Mouse (Mus musculus): ENCODE measurements around the gene Nt5m. TPM values are rescaled to one million over a fixed set of nuclear protein-coding genes. Genes with fewer than 3 reads are reported as not detected.
A peak's percentile ranks its signal among the peaks of the same experiment; 100 is the strongest.

The Nt5m gene
- polyA plus RNA-seq, 1 experiment, result 29.4 TPM

GRCm38 (mm10) chr11:59805656-59806055 lies 33.6 kb upstream of the Nt5m start:
- Histone ChIP-seq H3K36me3 (ENCODE audit: control insufficient read depth, insufficient read depth, low read length) (peaks cover 56% of the 10 kb centered on the region), H3K27me3 (ENCODE audit: control insufficient read depth, insufficient read depth, low read length) (no peaks in the 10 kb centered on the region), H3K4me3 (ENCODE audit: low read depth, low read length) (no peak overlapping the region), H3K27ac (ENCODE audit: insufficient read depth, low read depth, low read length) (no peak overlapping the region), H3K4me1 (ENCODE audit: control insufficient read depth, insufficient read depth, insufficient read length, low read length) (peaks cover 6% of the 10 kb centered on the region)
- no peak for TF ChIP-seq POLR2A (IDR thresholded peaks at IDR 0.05; ENCODE audit: low read depth, low read length)
- TF ChIP-seq CTCF (IDR thresholded peaks at IDR 0.05; ENCODE audit: extremely low read depth, insufficient read length, insufficient replicate concordance, low read depth, low read length), result no peak
- WGBS, result 93% methylated on average over 2 of the region's 2 CpGs

- TF ChIP-seq POLR2A (IDR thresholded peaks at IDR 0.05; ENCODE audit: low read depth, low read length) (no peak), CTCF (IDR thresholded peaks at IDR 0.05; ENCODE audit: extremely low read depth, insufficient read length, insufficient replicate concordance, low read depth, low read length) (no peak)
- Histone ChIP-seq H3K4me3 (ENCODE audit: low read depth, low read length) (peak overlapping the region; percentile 26), H3K4me1 (ENCODE audit: control insufficient read depth, insufficient read depth, insufficient read length, low read length) (peaks cover 7% of the 10 kb centered on the region), H3K27me3 (ENCODE audit: control insufficient read depth, insufficient read depth, low read length) (no peaks in the 10 kb centered on the region), H3K36me3 (ENCODE audit: control insufficient read depth, insufficient read depth, low read length) (peaks cover 34% of the 10 kb centered on the region), H3K27ac (ENCODE audit: insufficient read depth, low read depth, low read length) (peak overlapping the region; percentile 1; the same call in 1 of the 2 replicates)
- WGBS, result 62% methylated on average over 14 of the region's 14 CpGs
Observed at GRCm38 (mm10) chr11:59808170-59808960, 30.9 kb upstream of the Nt5m start.

- TF ChIP-seq POLR2A (IDR thresholded peaks at IDR 0.05; ENCODE audit: low read depth, low read length) (no peak), CTCF (IDR thresholded peaks at IDR 0.05; ENCODE audit: extremely low read depth, insufficient read length, insufficient replicate concordance, low read depth, low read length) (no peak; the same call in 1 of the 2 replicates)
- peaks cover 29% of the 10 kb centered on the region for H3K36me3 ChIP-seq (ENCODE audit: control insufficient read depth, insufficient read depth, low read length)
- under 1% methylated on average over 15 of the region's 15 CpGs for WGBS
- peak overlapping the region; percentile 75 for H3K4me3 ChIP-seq (ENCODE audit: low read depth, low read length)
- H3K4me1 ChIP-seq (ENCODE audit: control insufficient read depth, insufficient read depth, insufficient read length, low read length), result peaks cover 7% of the 10 kb centered on the region
- H3K27ac ChIP-seq (ENCODE audit: insufficient read depth, low read depth, low read length), result peak overlapping the region; percentile 93
- H3K27me3 ChIP-seq (ENCODE audit: control insufficient read depth, insufficient read depth, low read length), result no peaks in the 10 kb centered on the region
Observed at GRCm38 (mm10) chr11:59809071-59809669, 30.1 kb upstream of the Nt5m start.

GRCm38 (mm10) chr11:59809670-59810474 lies 29.4 kb upstream of the Nt5m start, which contains the start of gene Flcn:
Gene Flcn (minus strand): TSS chr11:59810016.
- Histone ChIP-seq H3K4me1 (ENCODE audit: control insufficient read depth, insufficient read depth, insufficient read length, low read length) (peaks cover 7% of the 10 kb centered on the region), H3K27ac (ENCODE audit: insufficient read depth, low read depth, low read length) (peak within 1 kb of the TSS; percentile 93), H3K27me3 (ENCODE audit: control insufficient read depth, insufficient read depth, low read length) (no peaks in the 10 kb centered on the region), H3K36me3 (ENCODE audit: control insufficient read depth, insufficient read depth, low read length) (peaks cover 22% of the 10 kb centered on the region), H3K4me3 (ENCODE audit: low read depth, low read length) (peak within 1 kb of the TSS; percentile 75)
- peak; percentile 93 for TF ChIP-seq POLR2A (IDR thresholded peaks at IDR 0.05; ENCODE audit: low read depth, low read length)
- no peak for TF ChIP-seq CTCF (IDR thresholded peaks at IDR 0.05; ENCODE audit: extremely low read depth, insufficient read length, insufficient replicate concordance, low read depth, low read length)
- WGBS, result under 1% methylated on average over 52 of the region's 52 CpGs

GRCm38 (mm10) chr11:59810480-59811158 lies 28.6 kb upstream of the Nt5m start:
- H3K4me1 ChIP-seq (ENCODE audit: control insufficient read depth, insufficient read depth, insufficient read length, low read length), result peaks cover 7% of the 10 kb centered on the region
- WGBS, result 49% methylated on average over 14 of the region's 14 CpGs

GRCm38 (mm10) chr11:59811211-59811610 lies 28.0 kb upstream of the Nt5m start:
- Histone ChIP-seq H3K27me3 (ENCODE audit: control insufficient read depth, insufficient read depth, low read length) (no peaks in the 10 kb centered on the region), H3K4me3 (ENCODE audit: low read depth, low read length) (no peak overlapping the region), H3K36me3 (ENCODE audit: control insufficient read depth, insufficient read depth, low read length) (peaks cover 14% of the 10 kb centered on the region), H3K27ac (ENCODE audit: insufficient read depth, low read depth, low read length) (no peak overlapping the region), H3K4me1 (ENCODE audit: control insufficient read depth, insufficient read depth, insufficient read length, low read length) (peaks cover 7% of the 10 kb centered on the region)
- 50% methylated on average over 4 of the region's 4 CpGs for WGBS
- no peak for TF ChIP-seq POLR2A (IDR thresholded peaks at IDR 0.05; ENCODE audit: low read depth, low read length)
- TF ChIP-seq CTCF (IDR thresholded peaks at IDR 0.05; ENCODE audit: extremely low read depth, insufficient read length, insufficient replicate concordance, low read depth, low read length), result no peak

More at GRCm38 (mm10) chr11:59810480-59811158, 28.6 kb upstream of the Nt5m start:
- H3K4me3 ChIP-seq (ENCODE audit: low read depth, low read length), result peak overlapping the region; percentile 75
- H3K27me3 ChIP-seq (ENCODE audit: control insufficient read depth, insufficient read depth, low read length), result no peaks in the 10 kb centered on the region
- peaks cover 16% of the 10 kb centered on the region for H3K36me3 ChIP-seq (ENCODE audit: control insufficient read depth, insufficient read depth, low read length)
- TF ChIP-seq POLR2A (IDR thresholded peaks at IDR 0.05; ENCODE audit: low read depth, low read length), result no peak
- no peak for TF ChIP-seq CTCF (IDR thresholded peaks at IDR 0.05; ENCODE audit: extremely low read depth, insufficient read length, insufficient replicate concordance, low read depth, low read length)
- H3K27ac ChIP-seq (ENCODE audit: insufficient read depth, low read depth, low read length), result peak overlapping the region; percentile 17
